Mouse (Mus musculus): Measurements from ENCODE around the gene Pde11a. TPM values are rescaled to one million over a fixed set of nuclear protein-coding genes. Genes with fewer than 3 reads are reported as not detected.

Gene Pde11a
- not detected for polyA plus RNA-seq (2012; fragmentation: generic; extraction: Trizol)

DNA sequence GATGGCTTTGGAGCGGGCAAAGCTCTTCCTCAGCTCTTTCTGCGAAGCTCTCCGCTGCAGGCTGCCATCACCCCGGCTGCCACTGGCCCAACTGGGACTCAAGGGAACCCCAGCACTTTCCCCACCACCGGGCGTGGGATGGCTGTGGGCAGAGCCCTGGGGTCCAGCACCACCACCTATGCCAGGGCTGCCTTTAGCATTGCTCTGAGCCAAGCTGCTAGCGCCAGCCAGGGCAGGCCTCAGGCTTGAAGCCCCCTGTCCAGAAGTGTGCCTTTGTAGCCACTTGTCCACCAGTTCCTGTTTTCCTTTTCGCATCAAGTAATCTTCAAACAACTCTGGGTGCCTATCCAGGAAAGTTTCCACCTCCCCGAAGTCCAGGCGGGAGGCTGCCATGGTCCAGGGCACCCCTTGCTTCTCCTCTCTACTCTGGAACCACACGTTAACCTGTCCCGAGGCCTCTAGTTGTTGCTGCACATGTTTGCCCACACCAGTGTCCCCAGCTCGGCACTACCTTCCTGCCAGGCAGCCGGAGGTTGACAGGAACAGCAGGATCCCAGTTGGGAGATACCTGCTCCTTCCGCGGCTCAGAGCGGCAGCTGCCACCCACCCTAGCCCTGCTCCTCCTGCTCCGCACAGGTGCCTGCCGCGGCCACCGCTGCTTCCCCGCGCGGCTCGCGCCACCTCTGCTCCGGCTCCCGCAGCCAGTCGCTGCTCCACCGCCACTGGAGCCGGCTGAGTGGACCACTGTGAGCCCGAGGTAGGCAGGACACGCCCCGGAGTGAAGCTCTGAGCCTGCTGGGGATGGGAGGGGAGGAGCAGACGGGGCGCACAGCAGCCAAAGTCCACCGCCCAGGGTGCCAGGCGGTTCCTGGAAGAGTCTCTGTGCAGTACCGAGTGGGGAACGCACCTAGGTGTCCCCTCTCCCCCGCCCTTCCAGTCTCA is at the start of gene Pde11a:
TSS of gene Pde11a (minus strand) at position 560 of the 942 bp plus-strand sequence.
- no peak for TF ChIP-seq MAX (IDR thresholded peaks at IDR 0.05; ENCODE audit: low read depth)
- no peak for TF ChIP-seq E2F4 (IDR thresholded peaks at IDR 0.05; ENCODE audit: insufficient read depth)
- no peak for TF ChIP-seq SRF (IDR thresholded peaks at IDR 0.05; ENCODE audit: control insufficient read depth, insufficient read length, low read depth)
- no peak for TF ChIP-seq TCF12 (IDR thresholded peaks at IDR 0.05; ENCODE audit: insufficient read depth, poor library complexity, severe bottlenecking)
- no peak for TF ChIP-seq USF1 (IDR thresholded peaks at IDR 0.05; ENCODE audit: low read depth)
- Histone ChIP-seq H3K36me3 (ENCODE audit: control insufficient read depth, insufficient read depth) (no peaks in the 10 kb centered on the region), H3K27me3 (ENCODE audit: control insufficient read depth, insufficient read depth, insufficient read length) (peaks cover 33% of the 10 kb centered on the region), H3K4me3 (no peak within 1 kb of the TSS), H3ac (ENCODE audit: control insufficient read depth, insufficient read length) (no peak within 1 kb of the TSS), H3K4me2 (ENCODE audit: low read depth) (no peak within 1 kb of the TSS), H3K79me2 (ENCODE audit: control insufficient read depth, insufficient read depth) (no peaks in the 10 kb centered on the region)

DNA sequence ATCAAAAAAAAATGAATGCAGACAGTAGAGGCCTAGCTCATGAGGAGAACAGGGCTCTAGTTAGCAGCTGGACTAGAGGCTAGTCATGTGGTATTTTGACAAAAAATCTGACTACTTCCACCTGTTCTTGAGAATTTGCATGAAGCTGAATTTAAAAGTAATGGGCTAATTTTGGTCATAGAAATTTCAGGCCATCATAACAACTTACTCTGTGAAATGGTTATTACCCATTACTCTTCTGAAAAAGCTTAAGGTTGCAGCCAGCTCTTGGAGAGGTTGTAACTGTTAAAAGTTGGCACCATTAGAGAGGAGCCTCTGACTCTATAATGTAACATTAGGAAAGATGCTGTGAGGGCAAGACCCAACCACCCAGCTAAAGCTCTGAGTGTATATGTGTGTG is 48.0 kb upstream of the Pde11a start:
- H3K36me3 ChIP-seq (ENCODE audit: control insufficient read depth, insufficient read depth), result peaks cover 14% of the 10 kb centered on the region
- no peaks in the 10 kb centered on the region for H3K27me3 ChIP-seq (ENCODE audit: control insufficient read depth, insufficient read depth, insufficient read length)
- no peak overlapping the region for H3K4me3 ChIP-seq
- no peaks in the 10 kb centered on the region for H3K79me2 ChIP-seq (ENCODE audit: control insufficient read depth, insufficient read depth)
- no peak overlapping the region for H3K4me2 ChIP-seq (ENCODE audit: low read depth)
- TF ChIP-seq POLR2AphosphoS2 (IDR thresholded peaks at IDR 0.05; ENCODE audit: insufficient read length, low read depth) (no peak), MYOD1 (IDR thresholded peaks at IDR 0.05; ENCODE audit: control insufficient read depth in 1 of 3, insufficient read length in 2 of 3, low read depth in 2 of 3) (no peak), CEBPB (IDR thresholded peaks at IDR 0.05; ENCODE audit: insufficient read depth, poor library complexity, severe bottlenecking) (no peak), MAX (IDR thresholded peaks at IDR 0.05; ENCODE audit: low read depth) (no peak), USF1 (IDR thresholded peaks at IDR 0.05; ENCODE audit: low read depth) (no peak), POLR2A (IDR thresholded peaks at IDR 0.05; ENCODE audit: insufficient read length, low read depth) (no peak), E2F4 (IDR thresholded peaks at IDR 0.05; ENCODE audit: insufficient read depth) (no peak), MYOG (IDR thresholded peaks at IDR 0.05; ENCODE audit: control insufficient read depth in 1 of 3, insufficient read depth in 1 of 3, insufficient read length in 2 of 3, low read depth in 2 of 3) (no peak), REST (IDR thresholded peaks at IDR 0.05; ENCODE audit: insufficient read depth, insufficient read length) (no peak), TCF3 (IDR thresholded peaks at IDR 0.05; ENCODE audit: insufficient read length, low read depth) (no peak), TCF12 (IDR thresholded peaks at IDR 0.05; ENCODE audit: insufficient read depth, poor library complexity, severe bottlenecking) (no peak), SRF (IDR thresholded peaks at IDR 0.05; ENCODE audit: control insufficient read depth, insufficient read length, low read depth) (no peak)
- no peak overlapping the region for H3ac ChIP-seq (ENCODE audit: control insufficient read depth, insufficient read length)

DNA sequence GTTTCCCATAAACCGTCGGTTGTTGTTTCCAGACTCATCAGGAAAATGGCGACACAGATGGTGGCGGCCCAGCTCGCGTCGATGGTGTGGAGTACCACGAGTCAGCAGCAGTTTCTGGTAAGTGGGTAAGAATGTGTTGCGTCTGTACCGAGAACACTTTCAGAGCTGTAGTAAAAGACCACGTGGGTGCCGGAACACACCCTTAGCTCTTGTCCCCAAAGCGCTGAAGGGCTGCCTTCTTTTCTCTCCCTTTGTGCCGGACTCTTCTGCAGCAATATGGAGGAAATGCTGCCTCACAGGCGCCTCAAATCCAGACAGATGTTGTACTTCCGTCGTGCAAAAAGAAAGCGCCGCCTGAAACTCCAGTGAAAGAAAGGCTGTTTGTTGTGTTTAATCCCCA is 40.1 kb upstream of the Pde11a start:
- no peak for TF ChIP-seq MYOG (IDR thresholded peaks at IDR 0.05; ENCODE audit: control insufficient read depth in 1 of 3, insufficient read depth in 1 of 3, insufficient read length in 2 of 3, low read depth in 2 of 3)
- no peak for TF ChIP-seq E2F4 (IDR thresholded peaks at IDR 0.05; ENCODE audit: insufficient read depth)
- TF ChIP-seq TCF12 (IDR thresholded peaks at IDR 0.05; ENCODE audit: insufficient read depth, poor library complexity, severe bottlenecking), result no peak
- no peak for TF ChIP-seq MYOD1 (IDR thresholded peaks at IDR 0.05; ENCODE audit: control insufficient read depth in 1 of 3, insufficient read length in 2 of 3, low read depth in 2 of 3)
- no peak for TF ChIP-seq TCF3 (IDR thresholded peaks at IDR 0.05; ENCODE audit: insufficient read length, low read depth)
- TF ChIP-seq CEBPB (IDR thresholded peaks at IDR 0.05; ENCODE audit: insufficient read depth, poor library complexity, severe bottlenecking), result no peak
- TF ChIP-seq USF1 (IDR thresholded peaks at IDR 0.05; ENCODE audit: low read depth), result no peak
- no peak for TF ChIP-seq SRF (IDR thresholded peaks at IDR 0.05; ENCODE audit: control insufficient read depth, insufficient read length, low read depth)
- no peak for TF ChIP-seq POLR2AphosphoS2 (IDR thresholded peaks at IDR 0.05; ENCODE audit: insufficient read length, low read depth)
- TF ChIP-seq REST (IDR thresholded peaks at IDR 0.05; ENCODE audit: insufficient read depth, insufficient read length), result no peak
- TF ChIP-seq MAX (IDR thresholded peaks at IDR 0.05; ENCODE audit: low read depth), result no peak
- no peak for TF ChIP-seq POLR2A (IDR thresholded peaks at IDR 0.05; ENCODE audit: insufficient read length, low read depth)
- no peaks in the 10 kb centered on the region for H3K79me2 ChIP-seq (ENCODE audit: control insufficient read depth, insufficient read depth)
- no peak overlapping the region for H3ac ChIP-seq (ENCODE audit: control insufficient read depth, insufficient read length)
- peaks cover 48% of the 10 kb centered on the region for H3K36me3 ChIP-seq (ENCODE audit: control insufficient read depth, insufficient read depth)
- H3K4me3 ChIP-seq, result no peak overlapping the region
- H3K4me2 ChIP-seq (ENCODE audit: low read depth), result no peak overlapping the region
- no peaks in the 10 kb centered on the region for H3K27me3 ChIP-seq (ENCODE audit: control insufficient read depth, insufficient read depth, insufficient read length)

DNA sequence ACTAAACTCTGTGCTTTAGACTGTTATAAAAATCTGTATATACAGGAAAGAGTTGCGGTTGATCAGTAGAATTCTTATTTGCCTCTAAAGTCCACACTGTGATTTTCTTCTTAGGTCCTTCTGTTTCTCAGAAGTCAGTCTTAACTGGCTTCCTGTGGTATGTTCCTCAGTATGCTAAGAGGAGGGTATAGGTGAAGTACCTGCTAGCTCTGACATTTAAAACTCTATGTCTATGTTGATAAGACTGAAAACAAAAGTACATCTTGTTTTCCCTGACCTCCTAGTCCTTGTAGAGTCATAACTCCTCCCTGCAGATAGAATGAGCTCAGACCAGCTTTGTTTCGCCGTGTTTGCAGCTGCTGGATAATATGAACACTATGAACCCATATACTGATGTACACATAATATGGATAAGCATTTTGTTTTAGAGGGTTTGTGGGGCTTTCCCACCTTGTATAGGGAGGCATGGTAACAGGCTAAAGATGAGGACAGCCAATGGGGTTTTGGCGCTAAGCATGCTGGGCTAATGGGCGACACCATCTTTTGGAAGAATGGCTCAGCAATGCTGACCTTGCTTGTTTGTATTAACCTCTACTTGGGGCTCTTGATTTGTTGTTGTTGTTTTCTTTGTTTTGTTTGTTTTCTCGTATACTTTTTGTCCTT is 36.1 kb upstream of the Pde11a start:
- Histone ChIP-seq H3K36me3 (ENCODE audit: control insufficient read depth, insufficient read depth) (peaks cover 31% of the 10 kb centered on the region), H3K27me3 (ENCODE audit: control insufficient read depth, insufficient read depth, insufficient read length) (no peaks in the 10 kb centered on the region), H3K79me2 (ENCODE audit: control insufficient read depth, insufficient read depth) (peaks cover 7% of the 10 kb centered on the region), H3K4me2 (ENCODE audit: low read depth) (no peak overlapping the region), H3ac (ENCODE audit: control insufficient read depth, insufficient read length) (no peak overlapping the region), H3K4me3 (no peak overlapping the region)
- no peak for TF ChIP-seq SRF (IDR thresholded peaks at IDR 0.05; ENCODE audit: control insufficient read depth, insufficient read length, low read depth)
- TF ChIP-seq POLR2AphosphoS2 (IDR thresholded peaks at IDR 0.05; ENCODE audit: insufficient read length, low read depth), result no peak
- no peak for TF ChIP-seq MYOD1 (IDR thresholded peaks at IDR 0.05; ENCODE audit: control insufficient read depth in 1 of 3, insufficient read length in 2 of 3, low read depth in 2 of 3)
- no peak for TF ChIP-seq REST (IDR thresholded peaks at IDR 0.05; ENCODE audit: insufficient read depth, insufficient read length)
- no peak for TF ChIP-seq E2F4 (IDR thresholded peaks at IDR 0.05; ENCODE audit: insufficient read depth)
- no peak for TF ChIP-seq CEBPB (IDR thresholded peaks at IDR 0.05; ENCODE audit: insufficient read depth, poor library complexity, severe bottlenecking)
- TF ChIP-seq USF1 (IDR thresholded peaks at IDR 0.05; ENCODE audit: low read depth), result no peak
- TF ChIP-seq TCF3 (IDR thresholded peaks at IDR 0.05; ENCODE audit: insufficient read length, low read depth), result no peak
- TF ChIP-seq TCF12 (IDR thresholded peaks at IDR 0.05; ENCODE audit: insufficient read depth, poor library complexity, severe bottlenecking), result no peak
- no peak for TF ChIP-seq MAX (IDR thresholded peaks at IDR 0.05; ENCODE audit: low read depth)
- TF ChIP-seq POLR2A (IDR thresholded peaks at IDR 0.05; ENCODE audit: insufficient read length, low read depth), result no peak
